Mouse (Mus musculus) G1E (cell line): ENCODE data around the gene Sun2. TPM values are rescaled to one million over a fixed set of nuclear protein-coding genes. Genes with fewer than 3 reads are reported as not detected.

ENCODE experiments used
- ATAC-seq: 2 replicates; pipeline ENCODE4 v1.8.0; 2016; ENCODE audit warnings: mild to moderate bottlenecking; ENCODE audit not compliant: insufficient number of reproducible peaks, poor library complexity, low FRiP score, severe bottlenecking; ENCODE audit errors: extremely low read depth
- DNase-seq: peaks from one replicate; pipeline ENCODE4 v3.0.0; 2012; ENCODE audit warnings: low spot score
- H3K27me3 ChIP-seq: 2 replicates; pipeline ENCODE4 v1.6.1; 2012; ENCODE audit warnings: mild to moderate bottlenecking, low read length, inconsistent platforms; ENCODE audit not compliant: insufficient read depth
- H3K36me3 ChIP-seq: replicated peaks from 2 replicates; pipeline ENCODE3; 2012; ENCODE audit warnings: mild to moderate bottlenecking, inconsistent platforms
- H3K4me1 ChIP-seq: 2 replicates; pipeline ENCODE4 v1.6.1; 2012; ENCODE audit warnings: low read depth, low read length, inconsistent platforms, mixed read lengths; ENCODE audit not compliant: insufficient read depth
- H3K4me3 ChIP-seq: 2 replicates; pipeline ENCODE4 v1.5.1; 2012; ENCODE audit warnings: low read depth, mild to moderate bottlenecking, inconsistent platforms, low read length, moderate library complexity, mixed read lengths
- H3K9me3 ChIP-seq: replicated peaks from 2 replicates; pipeline ENCODE4 v1.6.1; 2012; ENCODE audit warnings: inconsistent platforms
- CTCF ChIP-seq: IDR thresholded peaks from 2 replicates; pipeline ENCODE4 v1.5.1; 2012; ENCODE audit warnings: low read depth, low read length, inconsistent platforms, mixed read lengths
- GATA1 ChIP-seq: IDR thresholded peaks from 2 replicates; pipeline ENCODE4 v1.6.1; 2012; ENCODE audit warnings: borderline replicate concordance, low read length, inconsistent platforms, mixed read lengths
- GATA2 ChIP-seq: IDR thresholded peaks from 2 replicates; pipeline ENCODE4 v1.6.1; 2012; ENCODE audit warnings: low read depth, low read length, inconsistent platforms, borderline replicate concordance
- POLR2AphosphoS5 ChIP-seq: IDR thresholded peaks from 2 replicates; pipeline ENCODE4 v1.6.1; 2012; ENCODE audit warnings: low read depth, low read length, inconsistent platforms; ENCODE audit not compliant: insufficient replicate concordance
- TAL1 ChIP-seq: conservative IDR thresholded peaks from 2 replicates; pipeline ENCODE4 v1.6.1; 2012; ENCODE audit warnings: low read depth, low read length, inconsistent platforms, mixed read lengths
- polyA plus RNA-seq: library from polyadenylated mRNA; stranded (reverse); fragments of >175 nt; gene quantifications from 2 replicates; pipeline ENCODE4 v1.2.3, GENCODE M21; 2012
- total RNA-seq, 2 experiments: library from RNA; stranded (forward) in 1 of 2; stranded (reverse) in 1 of 2; fragments of 200-1000 nt in 1 of 2; fragments of >200 nt in 1 of 2; fragmentation: Nextera tagmentation in 1 of 2; gene quantifications; 2 replicates each; pipeline ENCODE4 v1.2.3; 2014 to 2017

Gene Sun2
- total and polyA plus RNA-seq, 3 experiments = 24.4 to 33.3 (median 30.1) TPM

DNA sequence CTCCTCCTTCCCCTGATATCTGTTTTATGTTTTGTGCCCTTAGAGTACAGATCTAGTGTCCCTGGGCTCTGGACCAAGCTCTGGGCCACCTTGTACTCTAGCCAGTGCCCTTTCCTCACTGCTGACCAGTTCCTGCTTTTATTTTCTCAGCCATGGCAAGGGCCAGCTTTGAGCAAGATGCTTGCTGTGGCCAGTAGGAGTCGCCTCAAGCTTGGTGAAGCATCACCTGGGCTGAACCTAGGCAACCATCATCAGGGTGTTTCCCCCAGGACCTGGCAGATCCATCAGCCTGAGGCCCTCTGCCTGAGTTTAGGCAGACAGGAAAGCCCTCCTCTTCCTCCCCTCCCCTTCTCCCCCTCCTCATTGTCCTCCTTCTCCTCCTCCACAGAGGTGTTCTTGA is 18.9 kb downstream of the Sun2 start:
- Histone ChIP-seq H3K27me3 (no peaks in the 10 kb centered on the region), H3K4me3 (no peak overlapping the region), H3K36me3 (peaks cover 96% of the 10 kb centered on the region), H3K9me3 (no peaks in the 10 kb centered on the region), H3K4me1 (peaks cover 12% of the 10 kb centered on the region)
- TF ChIP-seq POLR2AphosphoS5 = no peak
- TF ChIP-seq CTCF = 0 out of 2 replicates have a peak, but pooled peaks have one; percentile 5
- ATAC-seq (no peak), DNase-seq (peak; percentile 20)

DNA sequence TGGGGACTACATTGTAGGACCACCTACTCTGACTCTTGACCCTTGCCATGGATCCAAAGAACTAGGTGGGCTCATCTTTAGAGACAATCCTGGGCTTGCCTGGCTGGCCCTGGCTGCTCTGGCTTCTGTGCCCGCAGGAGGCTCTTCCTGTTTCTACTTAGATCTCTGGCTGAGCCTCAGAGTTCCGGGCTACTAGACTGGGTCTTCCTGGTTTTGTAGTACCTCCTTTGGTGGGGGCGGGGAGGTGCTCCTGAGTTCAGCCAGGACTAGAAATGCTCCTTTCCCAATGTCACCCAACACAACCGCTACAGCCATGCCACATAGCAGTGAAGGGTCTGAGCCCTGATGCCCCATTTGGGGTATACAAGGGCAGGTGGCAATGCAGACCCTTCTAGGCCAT is 21.5 kb downstream of the Sun2 start:
- no peak for DNase-seq
- no peaks in the 10 kb centered on the region for H3K9me3 ChIP-seq
- peaks cover 96% of the 10 kb centered on the region for H3K36me3 ChIP-seq
- ATAC-seq = no peak
- peaks cover 12% of the 10 kb centered on the region for H3K4me1 ChIP-seq
- no peak overlapping the region for H3K4me3 ChIP-seq
- TF ChIP-seq GATA1 (no peak), GATA2 (no peak), CTCF (no peak), POLR2AphosphoS5 (no peak), TAL1 (no peak)
- H3K27me3 ChIP-seq = no peaks in the 10 kb centered on the region

DNA sequence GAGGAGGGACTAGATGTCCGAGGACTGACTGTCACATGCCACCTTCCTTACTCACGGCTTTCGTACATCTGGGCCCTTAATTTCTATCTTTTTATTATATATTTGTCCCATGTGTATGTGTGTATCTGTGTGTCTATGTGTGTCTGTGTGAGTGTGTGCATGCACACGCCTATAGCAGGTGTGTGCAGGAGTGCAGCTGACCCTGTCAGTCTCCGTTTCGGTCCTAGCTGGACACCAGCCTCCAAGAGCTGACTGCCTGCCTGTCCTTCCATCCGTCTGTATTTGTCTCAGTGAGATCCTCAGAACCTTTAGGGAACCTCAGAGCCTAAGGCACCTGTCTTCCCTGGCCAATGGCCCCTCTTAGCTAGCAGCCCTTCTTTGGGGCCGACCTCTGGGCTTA is 22.1 kb downstream of the Sun2 start:
- TF ChIP-seq TAL1 = no peak
- no peak for TF ChIP-seq POLR2AphosphoS5

DNA sequence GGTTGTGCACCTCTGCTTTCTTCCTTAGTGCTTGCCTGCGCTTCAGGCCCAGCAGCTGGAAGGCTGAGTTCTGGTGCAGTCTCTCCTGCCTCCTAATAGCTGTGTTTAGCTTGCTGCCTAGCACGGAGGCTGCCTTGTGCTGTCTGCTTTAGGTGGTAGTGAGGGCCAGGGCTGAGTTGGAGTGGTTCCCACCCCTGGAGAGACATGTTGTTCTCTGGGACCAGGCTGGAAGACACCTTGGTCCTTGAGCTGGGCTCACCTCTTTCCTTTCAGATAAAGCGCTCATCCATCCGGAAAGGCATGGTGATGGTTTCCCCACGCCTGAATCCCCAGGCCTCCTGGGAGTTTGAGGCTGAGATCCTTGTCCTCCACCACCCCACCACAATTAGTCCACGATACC is 25.6 kb downstream of the Sun2 start:
- H3K4me1 ChIP-seq = peaks cover 15% of the 10 kb centered on the region
- H3K9me3 ChIP-seq = no peaks in the 10 kb centered on the region
- H3K4me3 ChIP-seq = no peak overlapping the region
- no peak for DNase-seq
- H3K27me3 ChIP-seq = no peaks in the 10 kb centered on the region
- H3K36me3 ChIP-seq = peaks cover 99% of the 10 kb centered on the region
- TF ChIP-seq GATA2 (no peak), POLR2AphosphoS5 (no peak), TAL1 (no peak), GATA1 (no peak), CTCF (no peak)
- ATAC-seq = no peak

More for the DNA sequence above, 22.1 kb downstream of the Sun2 start:
- Histone ChIP-seq H3K27me3 (no peaks in the 10 kb centered on the region), H3K4me3 (no peak overlapping the region), H3K36me3 (peaks cover 96% of the 10 kb centered on the region), H3K9me3 (no peaks in the 10 kb centered on the region), H3K4me1 (peaks cover 12% of the 10 kb centered on the region)
- no peak for ATAC-seq
- DNase-seq = no peak

DNA sequence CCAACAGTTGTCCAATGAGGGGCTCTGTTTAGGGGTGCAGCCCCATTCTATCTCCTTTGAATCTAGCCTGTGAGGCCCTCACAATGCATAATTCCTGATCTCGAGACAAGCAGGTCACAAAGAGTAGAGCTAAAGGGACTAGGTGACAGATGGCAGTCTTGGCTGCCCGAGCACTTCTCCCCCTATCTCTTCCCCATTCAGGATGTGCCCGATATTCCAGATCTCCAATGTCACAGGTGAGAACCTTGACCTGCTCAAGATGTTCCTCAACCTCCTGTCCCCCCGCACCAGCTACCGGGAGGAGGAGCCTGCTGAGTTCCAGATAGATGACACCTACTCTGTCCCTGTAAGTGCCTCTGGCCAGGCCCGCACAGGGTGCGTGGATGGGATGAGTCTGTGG is 26.7 kb downstream of the Sun2 start:
- ATAC-seq = no peak
- peaks cover 15% of the 10 kb centered on the region for H3K4me1 ChIP-seq
- H3K27me3 ChIP-seq = no peaks in the 10 kb centered on the region
- TF ChIP-seq GATA2 (no peak), TAL1 (no peak), GATA1 (no peak)
- no peak for DNase-seq
- no peaks in the 10 kb centered on the region for H3K9me3 ChIP-seq
- peaks cover 99% of the 10 kb centered on the region for H3K36me3 ChIP-seq
- no peak overlapping the region for H3K4me3 ChIP-seq

DNA sequence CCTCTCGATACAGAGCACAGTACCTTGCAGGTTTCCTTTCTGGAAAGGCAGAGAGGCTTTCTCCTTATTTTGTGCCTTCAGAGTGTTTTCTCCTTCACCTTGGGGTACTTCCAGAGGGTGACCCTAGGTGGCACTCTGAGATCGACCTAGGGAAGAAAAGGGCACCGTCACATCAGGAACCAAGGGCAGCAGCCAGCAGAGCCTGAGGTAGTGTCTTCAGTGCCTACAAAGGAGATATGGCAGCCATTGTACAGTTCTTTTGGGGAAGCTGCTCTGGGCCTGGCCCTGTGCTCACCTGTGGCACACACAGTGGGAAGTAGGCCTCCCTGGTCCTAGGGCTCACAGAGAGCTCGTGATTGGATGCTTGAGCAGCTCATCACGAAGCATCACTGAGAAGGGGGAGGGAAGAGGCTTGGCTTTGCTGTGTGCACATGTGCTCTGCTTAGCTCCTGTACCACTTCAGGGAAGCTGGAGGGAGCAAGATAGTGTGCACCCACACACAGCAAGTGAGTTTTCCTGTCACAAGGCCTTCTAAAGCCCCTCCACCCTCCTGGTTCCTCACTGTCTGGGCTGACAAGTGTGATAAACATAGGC is 34.0 kb downstream of the Sun2 start:
- DNase-seq (no peak), ATAC-seq (no peak)
- H3K36me3 ChIP-seq = peaks cover 74% of the 10 kb centered on the region
- TF ChIP-seq POLR2AphosphoS5 = no peak
- no peak for TF ChIP-seq GATA2
- TF ChIP-seq CTCF = no peak
- TF ChIP-seq TAL1 = no peak
- TF ChIP-seq GATA1 = no peak
- H3K4me3 ChIP-seq = no peak overlapping the region
- H3K27me3 ChIP-seq = no peaks in the 10 kb centered on the region
- H3K9me3 ChIP-seq = no peaks in the 10 kb centered on the region
- H3K4me1 ChIP-seq = peaks cover 19% of the 10 kb centered on the region
